Mouse (Mus musculus): ENCODE measurements around the gene Iars2.
"Not testable (repeated sequence)": the region's sequence is repeated elsewhere in the genome, so short reads cannot be mapped to it uniquely, and the experiment has no call there.

Iars2 gene

GRCm38 (mm10) chr1:185331983-185332430 lies 2.8 kb upstream of the Iars2 start, which contains the start of gene Bpnt1:
Bpnt1 (plus strand) TSS chr1:185332149.
- DNase-seq (ENCODE audit: low read depth, low spot score), result peak; percentile 82

GRCm38 (mm10) chr1:185331364-185331763 lies 2.2 kb upstream of the Iars2 start:
- no peak for DNase-seq (ENCODE audit: low read depth, low spot score)

GRCm38 (mm10) chr1:185329851-185330250 lies 655 bp upstream of the Iars2 start:
- DNase-seq (ENCODE audit: low read depth, low spot score), result no peak

GRCm38 (mm10) chr1:185327754-185328345 lies 1.3 kb downstream of the Iars2 start:
- not testable (repeated sequence) for DNase-seq (ENCODE audit: low read depth, low spot score)

GRCm38 (mm10) chr1:185315846-185316568 lies 13.2 kb downstream of the Iars2 start:
- DNase-seq (ENCODE audit: low read depth, low spot score), result no peak

GRCm38 (mm10) chr1:185314546-185314945 lies 14.7 kb downstream of the Iars2 start:
- no peak for DNase-seq (ENCODE audit: low read depth, low spot score)

GRCm38 (mm10) chr1:185311949-185312348 lies 17.2 kb downstream of the Iars2 start:
- DNase-seq (ENCODE audit: low read depth, low spot score), result no peak

- no peak for DNase-seq (ENCODE audit: low read depth, low spot score)
These were observed 20.3 kb downstream of the Iars2 start for GRCm38 (mm10) chr1:185308908-185309307.

GRCm38 (mm10) chr1:185308334-185308733 lies 20.9 kb downstream of the Iars2 start:
- no peak for DNase-seq (ENCODE audit: low read depth, low spot score)

GRCm38 (mm10) chr1:185307645-185308044 lies 21.6 kb downstream of the Iars2 start:
- DNase-seq (ENCODE audit: low read depth, low spot score), result no peak

GRCm38 (mm10) chr1:185306836-185307235 lies 22.4 kb downstream of the Iars2 start:
- DNase-seq (ENCODE audit: low read depth, low spot score), result no peak

GRCm38 (mm10) chr1:185302816-185303215 lies 26.4 kb downstream of the Iars2 start:
- no peak for DNase-seq (ENCODE audit: low read depth, low spot score)

GRCm38 (mm10) chr1:185298496-185298895 lies 30.7 kb downstream of the Iars2 start:
- no peak for DNase-seq (ENCODE audit: low read depth, low spot score)

- DNase-seq (ENCODE audit: low read depth, low spot score), result no peak
These were observed 32.3 kb downstream of the Iars2 start for GRCm38 (mm10) chr1:185296850-185297249.

GRCm38 (mm10) chr1:185292646-185293360 lies 36.4 kb downstream of the Iars2 start:
- no peak for DNase-seq (ENCODE audit: low read depth, low spot score)

- no peak for DNase-seq (ENCODE audit: low read depth, low spot score)
These were observed 37.9 kb downstream of the Iars2 start for GRCm38 (mm10) chr1:185291336-185291735.

GRCm38 (mm10) chr1:185289231-185289630 lies 40.0 kb downstream of the Iars2 start:
- DNase-seq (ENCODE audit: low read depth, low spot score), result no peak

- no peak for DNase-seq (ENCODE audit: low read depth, low spot score)
These were observed 42.1 kb downstream of the Iars2 start for GRCm38 (mm10) chr1:185287066-185287465.

- DNase-seq (ENCODE audit: low read depth, low spot score), result no peak
These were observed 44.0 kb downstream of the Iars2 start for GRCm38 (mm10) chr1:185285171-185285570.

GRCm38 (mm10) chr1:185284740-185285139 lies 44.5 kb downstream of the Iars2 start:
- DNase-seq (ENCODE audit: low read depth, low spot score), result no peak

- DNase-seq (ENCODE audit: low read depth, low spot score), result no peak
These were observed 45.9 kb downstream of the Iars2 start for GRCm38 (mm10) chr1:185283247-185283646.

GRCm38 (mm10) chr1:185282846-185283245 lies 46.4 kb downstream of the Iars2 start:
- no peak for DNase-seq (ENCODE audit: low read depth, low spot score)
